Mouse (Mus musculus) lung, adult 2 months (tissue): ENCODE data around the gene 4933405L10Rik.

ENCODE experiments used
- CTCF ChIP-seq: fragments of 200-500 bp; IDR thresholded peaks from 2 replicates; pipeline ENCODE4 v1.5.1; 2011; ENCODE audit warnings: mild to moderate bottlenecking, low read length, control low read depth; ENCODE audit not compliant: insufficient read depth
- POLR2A ChIP-seq: fragments of 200-500 bp; IDR thresholded peaks from 2 replicates; pipeline ENCODE4 v1.6.1; 2011; ENCODE audit warnings: low read depth, mild to moderate bottlenecking, control low read depth, low read length, borderline replicate concordance; ENCODE audit errors: extremely low read depth

DNA sequence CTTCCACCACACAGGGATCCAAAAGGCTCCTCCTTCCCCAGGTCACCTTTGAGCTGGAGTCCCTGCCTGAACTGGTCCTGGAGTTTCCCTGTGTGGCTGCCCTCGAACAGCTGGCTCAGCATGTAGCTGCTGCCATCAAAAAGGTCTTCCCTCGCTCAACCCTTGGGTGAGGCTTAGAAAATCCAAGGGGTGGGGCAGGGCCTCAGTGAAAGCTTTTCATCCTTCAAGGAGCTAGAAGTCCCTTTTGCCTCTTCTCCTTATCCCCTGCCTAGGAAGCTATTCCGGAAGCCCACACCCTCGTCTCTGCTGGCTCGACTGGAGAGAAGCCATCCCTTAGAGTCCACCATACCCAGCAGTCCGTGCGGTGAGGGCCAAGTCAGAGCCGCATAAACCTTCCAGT lies 19.9 kb upstream of the 4933405L10Rik start:
- TF ChIP-seq POLR2A: no peak
- TF ChIP-seq CTCF: no peak
